Mouse (Mus musculus): Measurements from ENCODE around the gene Nxf1.

DNA sequence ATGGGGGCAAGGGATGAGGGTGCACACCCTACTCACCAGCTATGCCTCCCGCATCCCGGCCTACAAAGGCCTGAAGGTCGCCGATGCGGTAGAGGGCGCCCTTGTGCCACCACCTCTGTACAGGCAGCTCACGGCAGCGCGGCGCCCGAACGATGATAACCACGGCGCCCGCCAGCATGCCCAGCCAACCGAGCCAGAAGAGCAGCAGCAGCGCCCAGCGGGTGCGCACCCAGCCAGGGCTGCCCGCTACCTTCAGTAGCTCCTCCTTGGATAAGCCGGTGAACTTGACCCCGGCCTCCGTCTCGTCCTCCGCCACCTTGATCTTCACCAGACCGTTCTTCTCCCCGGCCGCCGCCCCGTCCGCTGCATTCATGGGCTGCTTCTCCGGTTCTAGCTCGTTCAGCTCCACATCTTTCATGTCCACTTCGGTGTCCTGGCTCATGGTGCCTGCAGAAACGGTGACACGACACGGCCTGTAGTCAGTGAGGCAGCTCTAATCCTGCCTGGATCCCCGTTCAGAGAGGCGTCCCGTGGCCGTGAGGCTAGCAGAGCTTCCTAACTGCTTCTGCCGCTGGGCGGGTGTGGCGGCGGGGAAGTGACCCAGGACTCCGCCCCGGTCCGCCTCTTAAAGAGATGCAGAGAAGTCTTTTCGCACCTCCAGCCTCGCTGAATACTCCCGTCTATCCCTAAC, 43.4 kb upstream of the Nxf1 start:
- peak; percentile 60; the same call in 1 of the 2 replicates for TF ChIP-seq CTCF (IDR thresholded peaks at IDR 0.05; ENCODE audit: low read depth, low read length)
- no peak for TF ChIP-seq TAL1 (conservative IDR thresholded peaks at IDR 0.05; ENCODE audit: low read depth, low read length)
